8 mouse cellular contexts compared by ENCODE assay signal in genomic region chr11:68400021-68400671, GRCm38 (mm10). TPM values are rescaled to one million over a fixed set of nuclear protein-coding genes. Genes with fewer than 3 reads are reported as not detected.
DNase-seq lines count a peak whose midpoint lies in the region; ATAC-seq and TF ChIP-seq lines count a peak whose summit lies in the region.

No protein-coding gene starts in this region.

- whole genome bisulfite sequencing in forebrain, embryonic 15.5 days = 0% methylated on average over 53 of the region's 57 CpGs
- under 1% methylated on average over 57 of the region's 57 CpGs for WGBS in liver, embryonic 15.5 days (ENCODE audit: insufficient replicate concordance)
- WGBS in olfactory bulb, adult 2 months = 2% methylated on average over 53 of the region's 57 CpGs

- H3K4me1 ChIP-seq in forebrain, embryonic 15.5 days = peaks cover 24% of the 10 kb centered on the region
- 0 out of 2 replicates have a peak, but pooled peaks cover 2% of the 10 kb centered on the region for H3K4me1 ChIP-seq in liver, embryonic 15.5 days (replicated peaks)
- peaks cover 6% of the 10 kb centered on the region; the same call in 1 of the 2 replicates for H3K4me1 ChIP-seq in olfactory bulb, adult 2 months (ENCODE audit: control insufficient read depth, insufficient read depth, low read length)

- peak overlapping the region; percentile 92 for H3K4me2 ChIP-seq in forebrain, embryonic 15.5 days (replicated peaks)
- H3K4me2 ChIP-seq in liver, embryonic 15.5 days = peak overlapping the region; percentile 54

- peak overlapping the region; percentile 41; the same call in 1 of the 2 replicates for H3K27ac ChIP-seq in forebrain, embryonic 15.5 days (replicated peaks)
- H3K27ac ChIP-seq in liver, embryonic 15.5 days (replicated peaks) = no peak overlapping the region
- no peak overlapping the region for H3K27ac ChIP-seq in olfactory bulb, adult 2 months (ENCODE audit: insufficient read depth, low read depth, low read length)

- peak; percentile 61 to 70 for DNase-seq in heart, adult 18-20 months
- no peak for DNase-seq in heart, adult 8-10 months (ENCODE audit: low spot score)
- peak; percentile 30 for DNase-seq in cerebellum, adult 11 months
- DNase-seq in induced T-regulatory cell, adult 2 months (ENCODE audit: low read depth) = peak; percentile 23
- no peak for DNase-seq in left cerebral cortex, adult 9 months (ENCODE audit: low spot score in 2 of 2)

- peak overlapping the region; percentile 50 for H3K9ac ChIP-seq in forebrain, embryonic 15.5 days (replicated peaks)
- H3K9ac ChIP-seq in liver, embryonic 15.5 days = no peak overlapping the region

- ATAC-seq in forebrain, embryonic 15.5 days (replicated peaks) = peak; percentile 88
- ATAC-seq in liver, embryonic 15.5 days (ENCODE audit: insufficient read depth) = no peak

- no peak for TF ChIP-seq POLR2A in olfactory bulb, adult 2 months (IDR thresholded peaks at IDR 0.05; ENCODE audit: insufficient read depth, low read depth, low read length)

- H3K36me3 ChIP-seq in forebrain, embryonic 15.5 days = no peaks in the 10 kb centered on the region
- H3K36me3 ChIP-seq in liver, embryonic 15.5 days (replicated peaks) = no peaks in the 10 kb centered on the region

- 0 out of 2 replicates have a peak, but pooled peaks have one; percentile 22 for TF ChIP-seq CTCF in olfactory bulb, adult 2 months (IDR thresholded peaks at IDR 0.05; ENCODE audit: insufficient read depth, low read depth, low read length)

- H3K9me3 ChIP-seq in forebrain, embryonic 15.5 days = no peaks in the 10 kb centered on the region
- H3K9me3 ChIP-seq in liver, embryonic 15.5 days (replicated peaks) = no peaks in the 10 kb centered on the region

- H3K27me3 ChIP-seq in forebrain, embryonic 15.5 days = peaks cover 36% of the 10 kb centered on the region; the same call in 1 of the 2 replicates
- H3K27me3 ChIP-seq in liver, embryonic 15.5 days = peaks cover 92% of the 10 kb centered on the region

- peak overlapping the region; percentile 46 for H3K4me3 ChIP-seq in forebrain, embryonic 15.5 days
- H3K4me3 ChIP-seq in liver, embryonic 15.5 days (replicated peaks) = peak overlapping the region; percentile 18; the same call in 1 of the 2 replicates
- peak overlapping the region; percentile 45 for H3K4me3 ChIP-seq in olfactory bulb, adult 2 months (ENCODE audit: insufficient read depth, low read depth, low read length)

RNA-seq across cellular contexts. Expression of gene Ntn1, which starts 0.5 kb away (rescaled TPM):
- 10 to 100 TPM; 72.7 to 76.0 TPM for total RNA-seq in heart, adult 18-20 months (2021)
- 10 to 100 TPM; 62.6 to 88.8 (median 70.8) TPM for total RNA-seq in heart, adult 8-10 months (2022)
- polyA plus RNA-seq in forebrain, embryonic 15.5 days (2015; fragmentation: Nextera tagmentation; extraction: Ambion mirVana) = 6.7 and 8.1 TPM in 2 replicates
- 0.15 and 0.25 TPM in 2 replicates for polyA plus RNA-seq in liver, embryonic 15.5 days (2015; fragmentation: Nextera tagmentation; extraction: Ambion mirVana)
- polyA plus RNA-seq in olfactory bulb, adult 2 months (2012; ENCODE audit: insufficient read depth, insufficient read length, low replicate concordance, missing spikeins) = not detected in 2 replicates

RNA-seq across cellular contexts. Expression of gene Pik3r5, which starts 31.8 kb away (rescaled TPM):
- total RNA-seq in heart, adult 18-20 months (2021) = 1 to 10 TPM; 1.1 to 1.9 TPM
- 1 to 10 TPM in 1 of 4 experiments, under 1 TPM in 3; 0.31 to 1.6 (median 0.70) TPM for total RNA-seq in heart, adult 8-10 months (2022)
- polyA plus RNA-seq in forebrain, embryonic 15.5 days (2015; fragmentation: Nextera tagmentation; extraction: Ambion mirVana) = 0.11 and 0.20 TPM in 2 replicates
- 0.78 and 0.83 TPM in 2 replicates for polyA plus RNA-seq in liver, embryonic 15.5 days (2015; fragmentation: Nextera tagmentation; extraction: Ambion mirVana)
- polyA plus RNA-seq in olfactory bulb, adult 2 months (2012; ENCODE audit: insufficient read depth, insufficient read length, low replicate concordance, missing spikeins) = not detected in 2 replicates

Comparison
In these comparisons a context has a peak if more than half of its experiments do, and no peak if none do; other contexts are left out.
1. DNase-seq: peak in heart, adult 18-20 months (2 of 2), cerebellum, adult 11 months (single experiment) and induced T-regulatory cell, adult 2 months (single experiment); none in heart, adult 8-10 months (single experiment) and left cerebral cortex, adult 9 months (0 of 2).
2. Peak in every context shown above with its lines, with median percentiles within 50 percentile points of each other: H3K4me3 ChIP-seq.